Mouse (Mus musculus) liver, adult 2 months (tissue): Measurements from ENCODE around the gene Hspb8. TPM values are rescaled to one million over a fixed set of nuclear protein-coding genes. Genes with fewer than 3 reads are reported as not detected.

Experiments used
- DNase-seq: peaks from one replicate; pipeline ENCODE4 v3.0.0-alpha.2; 2011; ENCODE audit warnings: low read depth, low spot score; ENCODE audit errors: extremely low read depth
- H3K27ac ChIP-seq: fragments of 200-500 bp; replicated peaks from 2 replicates; pipeline ENCODE4 v1.5.1; 2012; ENCODE audit warnings: low read depth, mild to moderate bottlenecking, control low read depth, inconsistent platforms, low read length; ENCODE audit not compliant: insufficient read depth
- H3K27me3 ChIP-seq: fragments of 200-500 bp; 2 replicates; pipeline ENCODE4 v1.6.1; 2012; ENCODE audit warnings: mild to moderate bottlenecking, moderate library complexity, low read length, inconsistent platforms; ENCODE audit not compliant: control insufficient read depth, insufficient read depth
- H3K36me3 ChIP-seq: fragments of 200-500 bp; 2 replicates; pipeline ENCODE4 v1.6.1; 2012; ENCODE audit warnings: low read length, inconsistent platforms; ENCODE audit not compliant: control insufficient read depth, insufficient read depth
- H3K4me1 ChIP-seq: fragments of 200-500 bp; 2 replicates; pipeline ENCODE4 v1.6.1; 2011; ENCODE audit warnings: low read length; ENCODE audit not compliant: control insufficient read depth, insufficient read depth
- H3K4me3 ChIP-seq: fragments of 200-500 bp; 2 replicates; pipeline ENCODE4 v1.5.1; 2011; ENCODE audit warnings: low read depth, mild to moderate bottlenecking, control low read depth, low read length, moderate library complexity; ENCODE audit not compliant: insufficient read depth
- H3K79me2 ChIP-seq: fragments of 200-500 bp; 2 replicates; pipeline ENCODE4 v1.6.1; 2012; ENCODE audit warnings: inconsistent platforms, mild to moderate bottlenecking, low read length, moderate library complexity; ENCODE audit not compliant: control insufficient read depth, insufficient read depth
- H3K9ac ChIP-seq: fragments of 200-500 bp; 2 replicates; pipeline ENCODE4 v1.6.1; 2012; ENCODE audit warnings: low read depth, mild to moderate bottlenecking, control low read depth, inconsistent platforms, low read length
- CTCF ChIP-seq: fragments of 200-500 bp; IDR thresholded peaks from 2 replicates; pipeline ENCODE4 v1.5.1; 2011; ENCODE audit warnings: low read depth, low read length, control low read depth
- POLR2A ChIP-seq: fragments of 200-500 bp; IDR thresholded peaks from 2 replicates; pipeline ENCODE4 v1.6.1; 2011; ENCODE audit warnings: low read length, control low read depth; ENCODE audit not compliant: insufficient read depth; ENCODE audit errors: extremely low read depth
- WGBS: fragments of 180-500 bp; shearing (Covaris S2); methylation state at CpG from one replicate; pipeline ENCODE4 v1.1.7; 2018; 5-methylcytosine and 5-hydroxymethylcytosine counted together
- polyA plus RNA-seq: library from polyadenylated mRNA; depleted of rRNA; stranded (reverse); fragments of >200 nt; gene quantifications from 2 replicates; pipeline ENCODE4 v1.2.3, GENCODE M21; 2012; rRNA removed
- total RNA-seq: library from RNA; depleted of rRNA; stranded (reverse); fragments of >200 nt; gene quantifications from 2 replicates; pipeline ENCODE4 v1.2.3, GENCODE M21; 2014; rRNA removed

Gene Hspb8
- 149 and 164 TPM in 2 replicates for total RNA-seq
- polyA plus RNA-seq: 216 and 232 TPM in 2 replicates

DNA sequence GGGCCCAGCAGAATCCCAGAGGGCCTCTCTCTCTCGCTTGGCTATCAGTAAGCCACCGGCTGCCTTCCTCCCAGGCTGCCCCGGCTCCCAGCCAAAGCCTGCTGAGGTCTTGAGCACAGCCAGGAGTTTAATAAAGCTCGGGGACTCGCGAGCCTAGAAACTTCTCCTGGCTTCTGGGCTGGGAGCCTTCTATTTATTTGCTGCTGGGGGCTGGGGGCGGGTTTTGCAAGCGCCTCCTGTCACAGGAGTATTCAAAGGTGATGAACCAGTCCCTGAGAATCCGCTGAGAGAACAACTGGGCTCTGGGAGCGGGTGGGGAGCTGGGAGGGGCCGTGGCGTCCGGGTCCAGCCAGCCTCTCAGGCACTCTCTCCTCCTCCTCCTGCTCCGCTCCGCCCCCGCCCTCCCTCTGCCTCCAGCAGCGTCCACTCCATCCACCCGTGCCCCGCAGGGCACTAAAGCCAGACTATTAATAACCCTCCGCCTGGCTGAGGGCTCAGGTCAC lies at the start of gene Hspb8:
Hspb8 (minus strand) TSS at position 166 of the 503 bp plus-strand sequence.
- Histone ChIP-seq H3K36me3 (peaks cover 2% of the 10 kb centered on the region; the same call in 1 of the 2 replicates), H3K9ac (peak within 1 kb of the TSS; percentile 90), H3K4me1 (peaks cover 18% of the 10 kb centered on the region; the same call in 1 of the 2 replicates), H3K4me3 (peak within 1 kb of the TSS; percentile 90), H3K27ac (peak within 1 kb of the TSS; percentile 95), H3K79me2 (peaks cover 32% of the 10 kb centered on the region; the same call in 1 of the 2 replicates), H3K27me3 (no peaks in the 10 kb centered on the region)
- peak; percentile 96 for DNase-seq
- under 1% methylated on average over 19 of the region's 20 CpGs for WGBS
- TF ChIP-seq POLR2A (peak; percentile 98), CTCF (no peak)

DNA sequence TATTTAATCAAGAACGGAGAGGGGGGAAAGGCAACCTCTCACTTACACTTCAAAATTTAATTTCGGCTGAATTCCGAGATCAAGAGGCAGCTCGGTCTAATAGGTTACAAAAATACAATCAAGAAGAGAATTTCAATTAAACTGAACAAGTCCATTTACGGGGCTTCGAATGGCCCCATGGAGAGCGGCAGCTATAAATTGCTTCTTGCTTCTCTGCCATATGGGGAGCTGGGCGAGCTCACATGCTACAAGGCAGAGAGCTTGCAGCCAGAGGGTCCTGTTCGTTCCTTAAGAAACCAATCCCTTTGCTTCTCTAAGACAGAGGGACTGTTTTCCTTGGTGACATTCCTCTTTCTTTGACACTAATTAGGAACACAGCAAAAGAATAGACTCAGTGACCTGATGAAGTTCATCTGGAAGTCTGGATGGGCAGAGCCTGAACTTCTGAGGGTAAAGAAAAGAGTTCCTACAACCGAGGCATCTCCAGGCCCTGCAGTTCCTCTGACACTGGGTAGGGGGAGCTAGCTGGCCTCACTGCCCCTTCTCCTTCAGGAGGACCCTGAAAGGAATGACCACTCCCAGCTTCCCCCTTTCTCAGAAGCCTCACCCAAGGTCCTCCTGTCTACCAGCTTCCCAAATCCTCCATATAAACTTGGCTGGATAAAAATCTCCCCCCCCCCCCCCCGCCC lies 38.8 kb upstream of the Hspb8 start:
- Histone ChIP-seq H3K27me3 (no peaks in the 10 kb centered on the region), H3K27ac (no peak overlapping the region), H3K79me2 (no peaks in the 10 kb centered on the region), H3K4me1 (no peaks in the 10 kb centered on the region), H3K4me3 (no peak overlapping the region), H3K9ac (no peak overlapping the region), H3K36me3 (no peaks in the 10 kb centered on the region)
- WGBS: 75% methylated on average over 11 of the region's 11 CpGs
- DNase-seq: no peak
- TF ChIP-seq POLR2A (no peak), CTCF (peak; percentile 58)

DNA sequence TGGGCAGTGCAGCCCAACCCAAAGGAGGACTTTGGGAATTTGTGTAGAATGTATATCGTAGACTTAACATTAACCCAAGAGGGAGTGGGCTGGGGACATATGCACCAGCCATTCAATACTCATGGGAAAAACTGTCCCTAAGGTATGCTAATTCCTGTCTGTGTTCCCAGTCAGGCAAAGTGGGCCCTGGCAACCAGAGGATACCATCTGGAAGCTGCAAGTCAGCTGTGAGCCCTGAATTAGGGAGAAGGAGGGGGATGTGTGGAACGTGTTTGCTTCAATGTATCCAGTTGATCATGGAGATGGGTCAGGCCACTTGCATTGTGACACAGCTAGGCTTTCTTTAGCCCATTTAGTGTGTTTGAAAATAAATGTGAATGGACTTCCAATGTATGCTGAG lies 37.3 kb upstream of the Hspb8 start:
- H3K27ac ChIP-seq: no peak overlapping the region
- H3K27me3 ChIP-seq: no peaks in the 10 kb centered on the region
- H3K36me3 ChIP-seq: no peaks in the 10 kb centered on the region
- no peak for DNase-seq
- H3K79me2 ChIP-seq: no peaks in the 10 kb centered on the region
- no peak overlapping the region for H3K4me3 ChIP-seq
- WGBS: 83% methylated on average over 2 of the region's 2 CpGs
- no peaks in the 10 kb centered on the region for H3K4me1 ChIP-seq
- H3K9ac ChIP-seq: no peak overlapping the region
- no peak for TF ChIP-seq CTCF
- no peak for TF ChIP-seq POLR2A

DNA sequence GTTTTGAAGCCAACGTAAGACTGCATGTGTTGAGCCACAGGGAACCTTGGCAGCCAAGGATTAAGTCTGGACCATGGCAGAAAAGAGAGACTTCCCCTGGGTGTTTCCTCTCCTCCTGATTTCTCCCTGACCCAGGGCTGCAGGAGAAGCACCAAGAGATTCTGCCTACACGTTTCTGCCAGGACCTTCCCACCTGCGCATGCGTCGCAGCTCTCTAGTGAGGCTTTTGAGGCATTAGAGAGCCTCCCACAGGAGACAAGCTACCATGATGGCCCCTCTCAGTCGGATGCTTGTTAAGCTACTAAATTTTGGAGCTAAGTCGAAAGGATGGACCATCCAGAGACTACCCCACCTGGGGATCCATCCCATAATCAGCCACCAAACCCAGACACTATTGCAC lies 35.1 kb upstream of the Hspb8 start:
- H3K79me2 ChIP-seq: no peaks in the 10 kb centered on the region
- TF ChIP-seq POLR2A (no peak), CTCF (no peak)
- no peak overlapping the region for H3K4me3 ChIP-seq
- no peak for DNase-seq
- no peaks in the 10 kb centered on the region for H3K27me3 ChIP-seq
- H3K36me3 ChIP-seq: no peaks in the 10 kb centered on the region
- H3K4me1 ChIP-seq: no peaks in the 10 kb centered on the region
- no peak overlapping the region for H3K9ac ChIP-seq
- no peak overlapping the region for H3K27ac ChIP-seq
- 88% methylated on average over 7 of the region's 7 CpGs for WGBS

DNA sequence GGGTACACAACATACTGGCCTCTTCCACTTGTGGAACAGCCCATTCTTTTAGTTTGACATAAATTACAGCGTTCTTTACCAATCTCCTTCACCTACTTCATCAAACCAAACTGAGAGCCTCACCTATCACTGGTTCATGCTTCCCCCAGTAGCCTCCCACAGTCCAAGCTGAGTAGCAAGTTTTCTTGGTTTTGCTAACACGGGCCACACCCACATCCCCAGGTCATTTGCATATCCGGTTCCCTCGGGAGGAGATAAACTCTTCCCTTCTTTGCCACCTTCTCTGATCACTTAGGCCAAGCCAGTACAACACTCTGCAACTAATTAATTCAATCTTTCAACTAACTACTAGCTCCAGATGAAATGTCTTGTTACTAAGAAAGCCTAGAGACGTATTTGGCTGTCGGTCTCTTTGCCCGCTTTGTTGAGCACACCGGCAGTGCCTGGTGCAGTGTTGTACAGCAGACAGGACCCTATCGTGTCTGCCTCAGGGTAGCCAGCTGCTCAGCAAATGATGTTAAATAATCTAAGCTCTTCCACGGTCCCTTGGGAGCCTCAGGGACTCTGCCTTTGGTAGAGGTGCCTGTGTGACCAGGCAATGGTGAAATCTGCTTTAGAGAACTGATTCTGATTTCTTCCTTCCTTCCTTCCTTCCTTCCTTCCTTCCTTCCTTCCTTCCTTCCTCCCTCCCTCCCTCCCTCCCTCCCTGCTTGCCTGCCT lies 34.3 kb upstream of the Hspb8 start:
- H3K9ac ChIP-seq: no peak overlapping the region
- 46% methylated on average over 10 of the region's 10 CpGs for WGBS

More for the DNA sequence above, 34.3 kb upstream of the Hspb8 start:
- DNase-seq: no peak
- no peak for TF ChIP-seq POLR2A
- no peak for TF ChIP-seq CTCF
- no peak overlapping the region for H3K4me3 ChIP-seq
- no peaks in the 10 kb centered on the region for H3K36me3 ChIP-seq
- no peak overlapping the region for H3K27ac ChIP-seq
- no peaks in the 10 kb centered on the region for H3K4me1 ChIP-seq
- no peaks in the 10 kb centered on the region for H3K79me2 ChIP-seq
- H3K27me3 ChIP-seq: no peaks in the 10 kb centered on the region
